ENCODE assay signal across 8 mouse cellular contexts in the genomic region with DNA sequence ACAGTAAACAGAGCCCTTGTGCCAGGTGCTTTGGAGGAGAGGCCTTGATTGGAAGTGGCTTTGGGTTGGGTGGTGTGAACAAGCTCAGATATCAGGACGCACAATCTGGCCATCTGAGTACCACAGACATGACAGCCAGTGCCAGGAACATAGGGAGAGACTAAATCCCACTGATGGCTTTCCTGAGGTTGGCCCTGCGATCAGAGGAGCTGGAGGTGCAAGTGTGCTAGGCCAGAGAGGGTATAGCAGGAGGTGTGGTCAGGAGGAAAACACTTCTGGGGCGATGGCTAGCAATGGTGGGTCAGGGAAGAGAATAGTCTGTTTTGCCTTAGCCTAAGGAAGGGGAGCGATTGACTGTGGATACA. TPM values are rescaled to one million over a fixed set of nuclear protein-coding genes. Genes with fewer than 3 reads are reported as not detected.
DNase-seq lines count a peak whose midpoint lies in the region; ATAC-seq and TF ChIP-seq lines count a peak whose summit lies in the region.

No protein-coding gene starts in this region.

- H3K27me3 ChIP-seq in heart, postnatal 0 days (ENCODE audit: control insufficient read depth, insufficient read depth, low read length), result peaks cover 46% of the 10 kb centered on the region
- peaks cover 7% of the 10 kb centered on the region for H3K27me3 ChIP-seq in embryonic facial prominence, embryonic 11.5 days (ENCODE audit: control insufficient read depth, insufficient read depth, low read length)
- H3K27me3 ChIP-seq in hindbrain, embryonic 15.5 days, result no peaks in the 10 kb centered on the region
- H3K27me3 ChIP-seq in midbrain, postnatal 0 days (ENCODE audit: insufficient read depth, low read length), result no peaks in the 10 kb centered on the region

- H3K4me1 ChIP-seq in heart, postnatal 0 days (ENCODE audit: control insufficient read depth, insufficient read depth), result peaks cover 14% of the 10 kb centered on the region
- H3K4me1 ChIP-seq in embryonic facial prominence, embryonic 11.5 days (ENCODE audit: control insufficient read depth, insufficient read depth, low read length), result peaks cover 4% of the 10 kb centered on the region
- H3K4me1 ChIP-seq in hindbrain, embryonic 15.5 days (replicated peaks), result peaks cover 23% of the 10 kb centered on the region
- H3K4me1 ChIP-seq in midbrain, postnatal 0 days (ENCODE audit: insufficient read depth, low read length), result peaks cover 11% of the 10 kb centered on the region

- no peak for TF ChIP-seq EP300 in heart, postnatal 0 days (IDR thresholded peaks at IDR 0.05; ENCODE audit: low read depth)

- WGBS in heart, postnatal 0 days, result 48% methylated on average over 4 of the region's 4 CpGs
- 63% methylated on average over 4 of the region's 4 CpGs for WGBS in embryonic facial prominence, embryonic 11.5 days
- WGBS in hindbrain, embryonic 15.5 days, result 48% methylated on average over 4 of the region's 4 CpGs
- WGBS in midbrain, postnatal 0 days, result 56% methylated on average over 4 of the region's 4 CpGs

- peak overlapping the region; percentile 72 for H3K4me2 ChIP-seq in heart, postnatal 0 days (ENCODE audit: low read depth, low read length)
- H3K4me2 ChIP-seq in embryonic facial prominence, embryonic 11.5 days (ENCODE audit: low read depth, low read length), result peak overlapping the region; percentile 87
- H3K4me2 ChIP-seq in hindbrain, embryonic 15.5 days, result peak overlapping the region; percentile 94
- H3K4me2 ChIP-seq in midbrain, postnatal 0 days (ENCODE audit: low read depth, low read length, poor library complexity, severe bottlenecking), result peak overlapping the region; percentile 95

- no peaks in the 10 kb centered on the region for H3K9me3 ChIP-seq in heart, postnatal 0 days (replicated peaks; ENCODE audit: control insufficient read depth, low read length)
- no peaks in the 10 kb centered on the region for H3K9me3 ChIP-seq in embryonic facial prominence, embryonic 11.5 days (replicated peaks; ENCODE audit: control insufficient read depth, low read length)
- H3K9me3 ChIP-seq in hindbrain, embryonic 15.5 days, result no peaks in the 10 kb centered on the region
- H3K9me3 ChIP-seq in midbrain, postnatal 0 days (ENCODE audit: low read length), result no peaks in the 10 kb centered on the region

- TF ChIP-seq CTCF in heart, postnatal 0 days (IDR thresholded peaks at IDR 0.05; ENCODE audit: low read depth), result no peak
- TF ChIP-seq CTCF in midbrain, postnatal 0 days (IDR thresholded peaks at IDR 0.05), result no peak

- peak overlapping the region; percentile 35 for H3K4me3 ChIP-seq in heart, postnatal 0 days (ENCODE audit: low read depth, low read length)
- H3K4me3 ChIP-seq in embryonic facial prominence, embryonic 11.5 days (ENCODE audit: low read depth, low read length), result no peak overlapping the region
- H3K4me3 ChIP-seq in hindbrain, embryonic 15.5 days, result peak overlapping the region; percentile 71
- peak overlapping the region; percentile 69 for H3K4me3 ChIP-seq in midbrain, postnatal 0 days (ENCODE audit: low read depth, low read length)

- ATAC-seq in heart, postnatal 0 days (ENCODE audit: insufficient read depth, low read depth), result no peak
- ATAC-seq in embryonic facial prominence, embryonic 11.5 days (replicated peaks; ENCODE audit: insufficient number of reproducible peaks, low FRiP score, low TSS enrichment, low read depth), result no peak
- no peak for ATAC-seq in hindbrain, embryonic 15.5 days (ENCODE audit: low FRiP score, low read depth)
- no peak for ATAC-seq in midbrain, postnatal 0 days (ENCODE audit: low FRiP score)

- H3K27ac ChIP-seq in heart, postnatal 0 days (ENCODE audit: low read depth), result no peak overlapping the region
- H3K27ac ChIP-seq in embryonic facial prominence, embryonic 11.5 days (replicated peaks; ENCODE audit: low read depth, low read length), result no peak overlapping the region
- peak overlapping the region; percentile 45; the same call in 1 of the 2 replicates for H3K27ac ChIP-seq in hindbrain, embryonic 15.5 days (replicated peaks)
- peak overlapping the region; percentile 26; the same call in 1 of the 2 replicates for H3K27ac ChIP-seq in midbrain, postnatal 0 days (ENCODE audit: low read depth, low read length)

- H3K9ac ChIP-seq in heart, postnatal 0 days (replicated peaks; ENCODE audit: low read depth, low read length), result no peak overlapping the region
- no peak overlapping the region for H3K9ac ChIP-seq in embryonic facial prominence, embryonic 11.5 days (replicated peaks; ENCODE audit: low read length)
- H3K9ac ChIP-seq in hindbrain, embryonic 15.5 days, result peak overlapping the region; percentile 77
- H3K9ac ChIP-seq in midbrain, postnatal 0 days (replicated peaks; ENCODE audit: low read length, poor library complexity, severe bottlenecking), result peak overlapping the region; percentile 88

- no peak for DNase-seq in heart, postnatal 0 days (ENCODE audit: low spot score)
- no peak for DNase-seq in heart, adult 8-10 months (ENCODE audit: low spot score)
- DNase-seq in embryonic facial prominence, embryonic 11.5 days (ENCODE audit: low spot score), result no peak
- no peak for DNase-seq in midbrain, postnatal 0 days (ENCODE audit: low spot score)
- DNase-seq in c-Kit-positive CD71-positive TER-119-positive erythroid progenitor cells, embryonic 14.5 days (ENCODE audit: low spot score), result no peak
- no peak for DNase-seq in thymus, postnatal 36 days
- DNase-seq in spleen, adult 12 weeks (ENCODE audit: low spot score), result no peak

- H3K36me3 ChIP-seq in heart, postnatal 0 days (replicated peaks; ENCODE audit: control insufficient read depth, insufficient read depth, low read length), result no peaks in the 10 kb centered on the region
- H3K36me3 ChIP-seq in embryonic facial prominence, embryonic 11.5 days (replicated peaks; ENCODE audit: control insufficient read depth, insufficient read depth, low read depth, low read length), result peaks cover 6% of the 10 kb centered on the region
- peaks cover 21% of the 10 kb centered on the region for H3K36me3 ChIP-seq in hindbrain, embryonic 15.5 days
- peaks cover 31% of the 10 kb centered on the region for H3K36me3 ChIP-seq in midbrain, postnatal 0 days (ENCODE audit: insufficient read depth, low read length)

RNA-seq across cellular contexts. Expression of a gene that starts 1.3 kb away (rescaled TPM):
- 0.97 and 4.8 TPM in 2 replicates for total RNA-seq in heart, postnatal 0 days (2014; rRNA removed; ENCODE audit: low replicate concordance)
- polyA plus RNA-seq in heart, postnatal 0 days (2015; fragmentation: Nextera tagmentation; extraction: Ambion mirVana), result 1.2 TPM in 2 replicates
- under 1 TPM in 2 of 4 experiments, not detected in 2; 0.16 to 0.22 TPM for total RNA-seq in heart, adult 8-10 months (2022)
- 5.7 and 8.9 TPM in 2 replicates for polyA plus RNA-seq in embryonic facial prominence, embryonic 11.5 days (2014; fragmentation: Nextera tagmentation; extraction: Ambion mirVana)
- 47.3 and 49.8 TPM in 2 replicates for polyA plus RNA-seq in hindbrain, embryonic 15.5 days (2015; fragmentation: Nextera tagmentation; extraction: Ambion mirVana)
- total RNA-seq in midbrain, postnatal 0 days (2014; rRNA removed), result 80.8 and 89.1 TPM in 2 replicates
- polyA plus RNA-seq in midbrain, postnatal 0 days (2015; fragmentation: Nextera tagmentation; extraction: Ambion mirVana), result 63.6 and 67.5 TPM in 2 replicates

RNA-seq across cellular contexts. Expression of a gene that starts 30.8 kb away (rescaled TPM):
- total RNA-seq in heart, postnatal 0 days (2014; rRNA removed; ENCODE audit: low replicate concordance), result 6.7 and 16.5 TPM in 2 replicates
- polyA plus RNA-seq in heart, postnatal 0 days (2015; fragmentation: Nextera tagmentation; extraction: Ambion mirVana), result 4.5 and 4.9 TPM in 2 replicates
- total RNA-seq in heart, adult 8-10 months (2022), result under 1 TPM; 0.12 to 0.49 (median 0.33) TPM
- polyA plus RNA-seq in embryonic facial prominence, embryonic 11.5 days (2014; fragmentation: Nextera tagmentation; extraction: Ambion mirVana), result 26.4 and 27.4 TPM in 2 replicates
- polyA plus RNA-seq in hindbrain, embryonic 15.5 days (2015; fragmentation: Nextera tagmentation; extraction: Ambion mirVana), result 18.3 and 23.6 TPM in 2 replicates
- 4.3 and 17.0 TPM in 2 replicates for total RNA-seq in midbrain, postnatal 0 days (2014; rRNA removed)
- 8.8 and 8.9 TPM in 2 replicates for polyA plus RNA-seq in midbrain, postnatal 0 days (2015; fragmentation: Nextera tagmentation; extraction: Ambion mirVana)

RNA-seq across cellular contexts. Expression of a gene that starts 40.9 kb away (rescaled TPM):
- 286 and 487 TPM in 2 replicates for total RNA-seq in heart, postnatal 0 days (2014; rRNA removed; ENCODE audit: low replicate concordance)
- polyA plus RNA-seq in heart, postnatal 0 days (2015; fragmentation: Nextera tagmentation; extraction: Ambion mirVana), result 831 and 871 TPM in 2 replicates
- 100 to 1,000 TPM; 154 to 215 (median 169) TPM for total RNA-seq in heart, adult 8-10 months (2022)
- 63.5 and 72.1 TPM in 2 replicates for polyA plus RNA-seq in embryonic facial prominence, embryonic 11.5 days (2014; fragmentation: Nextera tagmentation; extraction: Ambion mirVana)
- 29.2 and 34.7 TPM in 2 replicates for polyA plus RNA-seq in hindbrain, embryonic 15.5 days (2015; fragmentation: Nextera tagmentation; extraction: Ambion mirVana)
- total RNA-seq in midbrain, postnatal 0 days (2014; rRNA removed), result 2.5 and 3.9 TPM in 2 replicates
- 25.0 and 26.0 TPM in 2 replicates for polyA plus RNA-seq in midbrain, postnatal 0 days (2015; fragmentation: Nextera tagmentation; extraction: Ambion mirVana)

RNA-seq across cellular contexts. Expression of a gene that starts 47.0 kb away (rescaled TPM):
- total RNA-seq in heart, postnatal 0 days (2014; rRNA removed; ENCODE audit: low replicate concordance), result 1,394 and 1,556 TPM in 2 replicates
- 2,321 and 2,395 TPM in 2 replicates for polyA plus RNA-seq in heart, postnatal 0 days (2015; fragmentation: Nextera tagmentation; extraction: Ambion mirVana)
- total RNA-seq in heart, adult 8-10 months (2022), result 1,000 to 10,000 TPM; 1,612 to 1,913 (median 1,690) TPM
- 72.7 and 83.3 TPM in 2 replicates for polyA plus RNA-seq in embryonic facial prominence, embryonic 11.5 days (2014; fragmentation: Nextera tagmentation; extraction: Ambion mirVana)
- polyA plus RNA-seq in hindbrain, embryonic 15.5 days (2015; fragmentation: Nextera tagmentation; extraction: Ambion mirVana), result 294 and 336 TPM in 2 replicates
- 147 and 185 TPM in 2 replicates for total RNA-seq in midbrain, postnatal 0 days (2014; rRNA removed)
- polyA plus RNA-seq in midbrain, postnatal 0 days (2015; fragmentation: Nextera tagmentation; extraction: Ambion mirVana), result 317 and 336 TPM in 2 replicates

Comparison
In these comparisons a context has a peak if more than half of its experiments do, and no peak if none do; other contexts are left out.
1. H3K27ac ChIP-seq: peak in hindbrain, embryonic 15.5 days (single experiment) and midbrain, postnatal 0 days (single experiment); none in heart, postnatal 0 days (single experiment) and embryonic facial prominence, embryonic 11.5 days (single experiment).
2. H3K9ac ChIP-seq: peak in hindbrain, embryonic 15.5 days (single experiment) and midbrain, postnatal 0 days (single experiment); none in heart, postnatal 0 days (single experiment) and embryonic facial prominence, embryonic 11.5 days (single experiment).
3. RNA of a gene that starts 40.9 kb away (polyA plus RNA-seq): 831 to 871 TPM in heart, postnatal 0 days; 63.5 to 72.1 TPM in embryonic facial prominence, embryonic 11.5 days, 29.2 to 34.7 TPM in hindbrain, embryonic 15.5 days and 25.0 to 26.0 TPM in midbrain, postnatal 0 days; every median in the first group is over 10 times any median in the second.
4. Peak in every context shown above with its lines, with median percentiles within 50 percentile points of each other: H3K4me2 ChIP-seq.